Mouse (Mus musculus) intestine, postnatal 0 days (tissue): Measurements from ENCODE around the gene Tead2. TPM values are rescaled to one million over a fixed set of nuclear protein-coding genes. Genes with fewer than 3 reads are reported as not detected.
A peak's percentile ranks its signal among the peaks of the same experiment; 100 is the strongest.

Source experiments
- ATAC-seq: fragments of 200-750 bp; cut with Nextera tagmentation; 2 replicates; pipeline ENCODE4 v1.8.0; 2017; ENCODE audit warnings: mild to moderate bottlenecking, moderate TSS enrichment, moderate library complexity
- H3K27ac ChIP-seq: fragments of 300-500 bp; sonication (generic); 2 replicates; pipeline ENCODE4 v1.5.1; 2014; ENCODE audit warnings: mild to moderate bottlenecking, low read depth, low read length, moderate library complexity
- H3K27me3 ChIP-seq: fragments of 300-500 bp; sonication (generic); replicated peaks from 2 replicates; pipeline ENCODE4 v1.6.1; 2014; ENCODE audit warnings: low read length, mixed read lengths; ENCODE audit not compliant: control insufficient read depth, insufficient read depth
- H3K36me3 ChIP-seq: fragments of 300-500 bp; sonication (generic); 2 replicates; pipeline ENCODE4 v1.6.1; 2014; ENCODE audit warnings: mild to moderate bottlenecking, moderate library complexity; ENCODE audit not compliant: control insufficient read depth, insufficient read depth
- H3K4me1 ChIP-seq: fragments of 300-500 bp; sonication (generic); replicated peaks from 2 replicates; pipeline ENCODE4 v1.6.1; 2014; ENCODE audit warnings: antibody characterized with exemption, low read length, mixed read lengths; ENCODE audit not compliant: control insufficient read depth, insufficient read depth
- H3K4me2 ChIP-seq: fragments of 300-500 bp; sonication (generic); replicated peaks from 2 replicates; pipeline ENCODE4 v1.6.1; 2014; ENCODE audit warnings: low read depth, mild to moderate bottlenecking, moderate library complexity
- H3K4me3 ChIP-seq: fragments of 300-500 bp; sonication (generic); 2 replicates; pipeline ENCODE4 v1.5.1; 2014; ENCODE audit warnings: low read depth, low read length
- H3K9ac ChIP-seq: fragments of 300-500 bp; sonication (generic); 2 replicates; pipeline ENCODE4 v1.6.1; 2014; ENCODE audit warnings: mild to moderate bottlenecking, low read depth, low read length
- H3K9me3 ChIP-seq: fragments of 300-500 bp; sonication (generic); 2 replicates; pipeline ENCODE4 v1.6.1; 2016; ENCODE audit warnings: mixed run types; ENCODE audit not compliant: control insufficient read depth
- CTCF ChIP-seq: sonication (generic); IDR thresholded peaks from 2 replicates; pipeline ENCODE4 v1.5.1; 2016; ENCODE audit warnings: low read depth, mild to moderate bottlenecking, control low read depth, antibody characterized with exemption, moderate library complexity
- WGBS: fragments of 180-500 bp; shearing (Covaris S2); extraction: QIAGEN DNeasy Blood & Tissue Kit; methylation state at CpG from one replicate; pipeline ENCODE4 v1.1.7; 2014; 5-methylcytosine and 5-hydroxymethylcytosine counted together
- polyA plus RNA-seq: library from polyadenylated mRNA; unstranded; fragments of >200 nt; fragmentation: Nextera tagmentation; extraction: Ambion mirVana; gene quantifications from 2 replicates; pipeline ENCODE4 v1.2.1, GENCODE M21; 2015

The Tead2 gene
- polyA plus RNA-seq = 18.7 and 20.8 TPM in 2 replicates

DNA sequence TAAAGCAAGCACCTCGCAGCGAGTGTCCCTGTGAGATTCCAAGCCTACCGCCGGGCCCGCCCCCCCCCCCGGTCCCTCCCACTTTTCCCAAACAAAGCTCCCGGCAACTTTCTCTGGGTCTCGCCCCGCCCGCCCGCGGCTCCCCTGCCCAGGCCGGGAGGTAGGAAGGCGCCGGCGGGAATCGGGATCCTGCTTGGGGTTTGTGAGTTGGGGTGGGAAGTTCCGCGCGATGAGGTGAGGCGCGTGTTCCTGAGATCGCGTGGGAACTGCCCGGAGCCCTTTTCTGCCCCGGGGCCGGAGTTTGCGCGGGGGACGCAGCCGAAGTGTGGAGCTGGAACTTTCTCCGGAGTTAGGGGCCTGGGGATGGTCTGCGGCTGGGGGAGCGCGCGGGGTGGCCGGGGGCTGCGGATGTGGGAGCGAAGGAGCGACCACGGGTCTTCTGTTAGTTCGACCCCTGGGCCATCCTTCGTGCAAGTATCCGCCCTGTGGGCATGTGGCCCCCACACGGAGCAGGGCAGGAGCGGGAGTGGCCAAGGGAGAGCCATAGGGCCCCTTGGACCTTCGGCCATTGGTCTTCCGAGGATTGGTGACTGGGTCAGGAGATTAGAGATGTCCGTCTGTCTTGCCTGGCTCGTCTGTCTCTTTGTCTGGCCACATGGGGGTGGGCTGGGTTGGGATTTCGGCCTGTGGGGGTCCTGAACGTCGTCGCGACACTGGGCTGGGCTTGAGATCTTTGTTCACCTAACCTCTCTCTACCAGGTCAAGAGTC lies at the start of gene Tead2:
Gene Tead2, plus strand, starts transcription at position 81 of the 769 bp plus-strand sequence.
- peak within 1 kb of the TSS; percentile 30 for H3K27ac ChIP-seq
- peaks cover 9% of the 10 kb centered on the region for H3K4me1 ChIP-seq
- peak; percentile 24; the same call in 1 of the 2 replicates for ATAC-seq
- no peak for TF ChIP-seq CTCF
- 3% methylated on average over 55 of the region's 55 CpGs for WGBS
- H3K27me3 ChIP-seq = peaks cover 15% of the 10 kb centered on the region
- H3K9ac ChIP-seq = peak within 1 kb of the TSS; percentile 70
- peak within 1 kb of the TSS; percentile 79 for H3K4me2 ChIP-seq
- H3K9me3 ChIP-seq = no peaks in the 10 kb centered on the region
- peaks cover 6% of the 10 kb centered on the region; the same call in 1 of the 2 replicates for H3K36me3 ChIP-seq
- H3K4me3 ChIP-seq = peak within 1 kb of the TSS; percentile 57

DNA sequence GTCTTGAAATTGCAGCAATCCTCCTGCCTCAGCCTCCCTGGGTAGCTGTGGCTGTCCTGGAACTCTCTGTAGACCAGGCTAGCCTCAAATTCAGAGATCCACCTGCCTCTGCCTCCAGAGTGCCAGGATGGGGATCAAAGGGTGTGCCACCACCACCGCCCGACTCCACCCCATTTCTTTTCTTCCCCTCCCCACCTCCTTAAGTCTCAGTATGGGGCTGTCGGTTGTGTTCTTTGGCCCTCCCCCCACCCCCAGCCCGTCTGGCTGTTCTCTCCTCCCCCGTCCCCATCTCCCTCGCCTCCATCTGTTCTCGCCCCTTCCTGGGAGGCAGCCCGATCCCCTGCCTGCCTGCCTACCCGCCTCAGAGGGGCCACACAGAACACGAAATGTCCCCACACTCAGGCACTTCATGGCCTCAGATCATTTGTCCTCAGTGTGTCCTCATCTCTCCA lies 48.6 kb upstream of the Tead2 start:
- no peaks in the 10 kb centered on the region for H3K36me3 ChIP-seq
- H3K4me2 ChIP-seq = no peak overlapping the region
- no peak overlapping the region for H3K9ac ChIP-seq
- H3K27me3 ChIP-seq = peaks cover 74% of the 10 kb centered on the region
- H3K9me3 ChIP-seq = peaks cover 9% of the 10 kb centered on the region
- TF ChIP-seq CTCF = no peak
- no peak overlapping the region for H3K4me3 ChIP-seq
- peaks cover 2% of the 10 kb centered on the region; the same call in 1 of the 2 replicates for H3K4me1 ChIP-seq
- ATAC-seq = no peak
- H3K27ac ChIP-seq = no peak overlapping the region
- WGBS = 27% methylated on average over 10 of the region's 10 CpGs

DNA sequence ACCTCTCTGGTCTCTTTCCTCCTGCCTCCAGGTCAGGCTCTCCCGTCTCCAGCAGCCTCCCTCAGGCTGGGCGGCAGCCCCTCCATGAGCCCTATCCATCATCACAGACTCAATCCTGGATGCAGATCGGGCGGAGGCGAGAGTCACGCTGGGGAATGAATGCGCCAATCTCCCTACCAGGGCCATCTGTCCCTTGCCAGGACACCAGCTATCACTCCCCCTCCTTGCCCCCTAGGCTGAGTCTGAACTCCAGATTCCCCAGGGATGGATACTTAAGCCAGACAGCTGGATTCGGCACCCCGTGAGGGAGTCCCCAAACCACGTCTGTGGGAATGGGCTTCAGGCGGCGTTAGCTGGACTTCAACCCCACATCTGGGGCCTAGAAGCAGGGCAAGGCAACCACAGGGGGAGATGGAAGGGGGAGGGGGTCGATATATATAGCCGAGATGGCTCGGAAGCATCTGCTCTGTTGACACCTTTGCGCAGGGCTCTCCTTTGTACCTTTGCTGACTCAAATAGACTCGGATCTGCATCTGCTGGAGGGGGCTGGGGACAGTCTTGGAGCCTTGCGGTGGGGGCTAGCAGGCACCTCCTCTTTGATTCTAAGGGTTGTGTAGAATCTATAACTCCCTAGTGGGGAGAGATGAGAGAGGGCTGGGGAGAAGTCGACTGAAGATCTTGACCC lies 47.6 kb upstream of the Tead2 start:
- H3K4me3 ChIP-seq = no peak overlapping the region
- ATAC-seq = no peak
- H3K36me3 ChIP-seq = no peaks in the 10 kb centered on the region
- H3K9me3 ChIP-seq = peaks cover 9% of the 10 kb centered on the region
- WGBS = 5% methylated on average over 19 of the region's 19 CpGs
- H3K4me2 ChIP-seq = no peak overlapping the region
- no peak overlapping the region for H3K9ac ChIP-seq
- TF ChIP-seq CTCF = no peak
- no peak overlapping the region for H3K27ac ChIP-seq
- no peaks in the 10 kb centered on the region for H3K4me1 ChIP-seq
- H3K27me3 ChIP-seq = peaks cover 73% of the 10 kb centered on the region

- Histone ChIP-seq H3K27ac (no peak overlapping the region), H3K36me3 (no peaks in the 10 kb centered on the region), H3K9ac (no peak overlapping the region), H3K4me2 (no peak overlapping the region), H3K4me3 (no peak overlapping the region), H3K27me3 (peaks cover 69% of the 10 kb centered on the region), H3K4me1 (no peaks in the 10 kb centered on the region), H3K9me3 (peaks cover 9% of the 10 kb centered on the region)
- 6% methylated on average over 24 of the region's 24 CpGs for WGBS
- no peak for ATAC-seq
- no peak for TF ChIP-seq CTCF
Observed at GRCm38 (mm10) chr7:45168656-45169055, 46.9 kb upstream of the Tead2 start.

GRCm38 (mm10) chr7:45169495-45169894 lies 46.1 kb upstream of the Tead2 start:
- peaks cover 9% of the 10 kb centered on the region for H3K9me3 ChIP-seq
- no peak for TF ChIP-seq CTCF
- WGBS = 87% methylated on average over 3 of the region's 3 CpGs
- H3K27me3 ChIP-seq = peaks cover 67% of the 10 kb centered on the region
- H3K9ac ChIP-seq = no peak overlapping the region
- no peaks in the 10 kb centered on the region for H3K4me1 ChIP-seq
- H3K36me3 ChIP-seq = no peaks in the 10 kb centered on the region
- H3K27ac ChIP-seq = no peak overlapping the region
- H3K4me2 ChIP-seq = no peak overlapping the region
- H3K4me3 ChIP-seq = no peak overlapping the region
- ATAC-seq = no peak

DNA sequence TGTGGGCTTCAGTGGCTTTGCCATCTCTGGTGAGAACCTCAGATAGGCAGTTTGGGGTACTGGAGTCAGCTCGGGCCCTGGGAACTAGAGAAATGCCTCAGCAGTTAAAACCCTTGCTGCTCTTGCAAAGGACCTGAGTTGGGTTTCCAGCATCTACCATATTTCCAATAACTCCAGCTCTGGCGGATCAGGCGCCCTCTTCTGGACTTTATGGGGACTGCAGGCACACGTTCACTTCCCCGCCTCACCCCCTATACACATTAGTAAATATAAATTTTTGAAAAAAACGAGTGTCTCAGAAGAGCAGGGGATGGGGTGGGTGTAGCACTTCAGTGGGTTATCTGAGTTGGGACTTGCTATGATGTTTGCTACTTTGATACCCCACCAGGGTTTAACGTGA lies 42.6 kb upstream of the Tead2 start:
- Histone ChIP-seq H3K4me3 (no peak overlapping the region), H3K4me1 (no peaks in the 10 kb centered on the region), H3K27me3 (peaks cover 69% of the 10 kb centered on the region), H3K9me3 (peaks cover 9% of the 10 kb centered on the region), H3K27ac (no peak overlapping the region), H3K36me3 (no peaks in the 10 kb centered on the region), H3K9ac (no peak overlapping the region), H3K4me2 (no peak overlapping the region)
- WGBS = 55% methylated on average over 7 of the region's 7 CpGs
- peak; percentile 52 for TF ChIP-seq CTCF
- no peak for ATAC-seq
